Mouse (Mus musculus) neural tube, embryonic 10.5 days (tissue): ENCODE results near the gene Shc3.

Experiments
- DNase-seq: peaks from one replicate; pipeline ENCODE4 v3.0.0-alpha.2; 2017; ENCODE audit warnings: low spot score; ENCODE audit errors: extremely low spot score

The Shc3 gene

DNA sequence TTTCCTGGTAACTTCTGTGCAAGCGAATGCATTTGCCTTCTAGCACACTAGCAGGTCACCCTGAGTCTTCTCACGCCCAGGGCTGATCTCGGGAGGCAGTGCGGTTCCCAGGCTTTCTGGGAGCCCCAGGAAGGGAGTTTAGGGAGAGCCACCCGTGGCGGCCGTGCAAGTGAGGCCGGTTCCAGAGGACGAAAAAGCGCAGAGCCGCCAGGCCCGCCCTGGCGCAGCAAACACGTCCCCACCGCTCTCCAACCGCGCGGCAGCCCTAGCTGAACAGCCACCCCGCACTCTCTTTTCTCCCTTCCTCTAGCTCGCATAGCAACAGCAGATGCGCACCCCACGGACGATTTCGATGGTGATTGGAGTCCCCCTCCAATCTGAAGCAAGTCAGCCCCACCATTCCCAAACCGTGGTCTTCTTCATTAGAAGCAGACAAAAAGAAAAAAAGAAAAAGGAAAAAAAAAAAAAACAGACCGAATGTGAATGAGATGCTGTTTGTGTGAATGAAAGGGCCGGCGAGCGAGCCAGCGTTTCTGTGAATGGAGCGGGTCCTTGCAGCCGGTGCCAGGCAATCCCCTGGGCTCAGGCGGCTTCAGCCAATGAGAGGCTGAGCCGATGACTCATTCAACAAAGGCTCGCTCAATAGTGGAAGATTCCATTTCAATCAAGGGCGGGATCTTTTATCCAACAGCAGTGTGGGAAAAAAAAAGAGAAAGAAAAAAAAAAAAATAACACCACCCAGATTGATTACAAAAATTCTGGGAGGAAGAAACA lies at the start of gene Shc3:
TSS of gene Shc3 (minus strand) at position 509 of the 774 bp plus-strand sequence.
- DNase-seq, result peak; percentile 73

DNA sequence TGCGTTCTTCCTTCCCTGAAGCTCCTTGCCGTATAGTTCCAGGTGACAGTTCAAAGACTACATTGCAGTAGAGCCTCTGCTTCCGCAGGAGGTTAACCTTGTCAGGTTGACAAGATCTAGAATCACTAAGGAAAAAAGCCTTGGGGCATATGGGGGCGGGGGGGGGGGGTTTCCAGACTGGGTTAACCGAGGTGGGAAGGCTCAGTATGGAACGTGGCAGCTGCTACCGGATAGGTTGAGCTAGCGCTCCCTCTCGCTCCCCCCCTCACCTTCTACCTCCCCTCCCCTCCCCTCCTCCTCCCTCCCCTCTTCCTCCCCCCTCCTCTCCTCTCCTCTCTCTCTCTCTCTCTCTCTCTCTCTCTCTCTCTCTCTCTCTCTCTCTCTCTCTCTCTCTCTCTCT lies 49.4 kb upstream of the Shc3 start:
- DNase-seq, result no peak

DNA sequence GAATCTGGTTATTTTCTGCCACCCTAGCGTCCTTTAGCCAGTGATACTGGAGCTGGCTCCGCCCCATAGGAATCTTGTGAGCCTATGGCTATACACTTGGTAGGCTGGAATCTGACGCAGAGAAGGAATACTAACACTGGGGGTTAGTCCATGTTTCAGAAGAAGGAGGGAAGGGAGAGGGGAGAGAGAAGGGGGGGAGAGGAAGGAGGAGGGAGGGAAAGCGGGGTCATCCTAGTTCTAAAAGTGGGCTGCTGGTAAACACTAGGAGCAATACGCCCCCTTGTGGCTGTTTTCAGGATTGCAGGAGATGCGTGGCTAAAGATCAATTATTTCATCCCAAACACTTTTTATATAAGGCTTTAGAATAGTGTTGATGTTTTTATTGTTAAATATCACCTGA lies 48.6 kb upstream of the Shc3 start:
- peak; percentile 77 for DNase-seq

DNA sequence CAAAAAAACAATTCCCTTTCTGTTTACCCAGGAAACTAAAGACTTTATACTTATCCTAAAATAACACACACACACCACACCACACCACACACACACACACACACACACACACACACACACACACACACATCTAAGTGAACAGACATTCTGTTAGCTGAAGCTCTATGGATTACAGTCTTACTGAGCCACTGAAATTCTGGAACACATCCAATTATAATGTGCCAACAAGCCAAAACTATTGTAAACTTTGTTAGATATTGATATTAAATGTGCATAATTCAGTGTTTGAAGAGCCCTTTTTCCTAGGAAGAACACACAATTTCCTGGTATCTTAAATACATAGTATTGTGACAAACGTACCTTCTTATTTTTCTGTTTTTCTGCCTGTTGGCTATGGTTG lies 48.1 kb upstream of the Shc3 start:
- no peak for DNase-seq

DNA sequence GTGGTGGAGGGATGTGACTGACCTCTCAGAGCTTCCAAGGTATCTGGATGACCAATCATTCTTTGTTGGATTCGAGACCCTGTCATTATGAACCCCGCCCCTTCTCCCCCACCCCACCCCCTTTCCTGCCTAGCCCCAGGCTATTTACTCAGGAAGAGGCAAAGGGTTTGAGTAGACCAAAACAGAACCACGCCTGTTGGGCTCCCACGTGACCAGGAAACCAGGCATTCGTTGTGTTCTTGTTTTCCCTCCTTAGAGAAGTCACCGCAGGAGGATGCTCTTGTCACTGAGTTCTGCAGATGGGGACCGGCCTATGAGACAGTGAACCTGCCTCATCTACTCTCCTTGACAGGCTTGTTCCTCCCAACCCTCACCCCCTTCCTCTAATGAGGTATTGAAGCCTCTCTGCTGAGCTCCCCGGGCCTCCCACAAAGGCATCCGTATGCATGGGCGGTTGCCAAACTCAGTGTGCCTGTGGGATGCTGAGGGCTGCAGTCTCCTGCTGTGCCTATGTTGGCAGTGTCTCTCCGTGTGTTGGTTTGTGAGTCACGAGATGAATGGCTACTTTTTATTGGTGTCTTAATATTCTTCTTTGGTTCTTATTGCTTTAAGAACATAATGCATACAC lies 47.3 kb upstream of the Shc3 start:
- no peak for DNase-seq

DNA sequence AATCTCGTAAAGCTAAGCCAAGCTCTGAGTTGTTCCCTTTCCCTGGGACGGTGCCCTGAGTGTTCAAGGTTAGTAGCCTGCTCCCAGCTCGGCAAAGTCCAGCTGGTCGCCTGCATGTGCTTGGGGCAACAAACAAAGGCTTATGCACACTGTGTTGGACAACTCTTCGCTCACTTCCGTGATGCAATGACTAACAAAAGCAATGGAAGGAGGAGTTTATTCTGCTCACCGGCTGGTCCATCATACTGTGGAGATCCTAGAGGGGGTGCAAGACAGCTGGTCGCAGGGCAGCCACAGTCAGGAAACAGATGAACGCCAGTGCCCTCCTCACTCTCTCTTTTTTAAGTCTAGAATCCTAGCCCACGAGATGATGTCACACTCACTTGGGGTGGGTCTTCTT lies 46.6 kb upstream of the Shc3 start:
- DNase-seq, result no peak

DNA sequence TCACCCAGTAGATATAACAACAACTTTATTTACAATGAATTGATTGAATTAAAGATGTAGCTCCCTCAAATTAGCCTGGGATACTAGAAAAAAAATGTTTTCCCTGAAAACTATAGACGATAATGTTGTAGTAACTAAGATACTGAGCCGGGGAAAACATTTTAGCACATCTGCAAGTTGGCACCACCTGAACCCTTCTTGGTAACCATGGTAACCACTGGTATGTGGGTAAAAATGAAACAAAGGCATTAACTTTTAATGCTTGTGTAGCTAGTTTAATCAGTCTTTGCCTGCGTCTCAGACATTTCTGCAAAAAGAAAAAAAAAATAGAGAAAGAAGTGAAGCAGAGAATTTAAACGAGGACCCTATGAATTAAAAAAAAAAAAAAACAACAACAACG lies 42.3 kb upstream of the Shc3 start:
- DNase-seq, result no peak

DNA sequence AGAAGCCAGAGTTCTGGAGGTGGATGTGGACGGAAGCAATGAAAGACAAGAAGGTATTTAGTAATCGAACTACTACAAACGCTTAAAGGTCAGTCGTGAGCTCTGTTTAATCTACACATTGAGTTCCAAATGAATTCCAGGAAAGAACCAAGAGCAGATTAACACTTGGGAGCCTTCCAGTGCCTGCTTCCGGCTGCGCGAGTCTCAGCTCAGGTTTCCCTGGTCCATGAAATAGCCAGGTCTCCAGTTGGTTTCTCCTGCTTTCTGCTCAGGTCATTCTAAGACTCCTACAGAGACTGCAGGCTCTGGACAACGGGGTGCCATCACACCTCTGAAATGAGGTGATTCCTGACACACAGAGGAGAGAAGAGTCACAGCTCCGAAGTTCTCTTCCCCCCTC lies 41.8 kb upstream of the Shc3 start:
- no peak for DNase-seq

DNA sequence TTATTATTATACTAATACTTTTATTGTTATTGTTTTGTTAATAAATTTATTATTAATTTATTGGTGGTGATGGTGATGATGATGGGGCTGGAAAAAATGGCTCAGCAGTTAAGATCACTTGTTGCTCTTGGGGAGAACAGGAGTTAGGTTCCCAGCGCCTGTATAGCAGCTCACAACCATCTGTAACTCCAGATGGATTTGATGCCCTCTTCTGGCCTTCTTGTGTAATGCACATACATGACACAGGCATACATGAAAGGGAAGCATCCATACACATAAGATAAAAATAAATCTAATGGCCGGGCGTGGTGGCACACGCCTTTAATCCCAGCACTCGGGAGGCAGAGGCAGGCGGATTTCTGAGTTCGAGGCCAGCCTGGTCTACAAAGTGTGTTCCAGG lies 40.0 kb upstream of the Shc3 start:
- DNase-seq, result no peak

DNA sequence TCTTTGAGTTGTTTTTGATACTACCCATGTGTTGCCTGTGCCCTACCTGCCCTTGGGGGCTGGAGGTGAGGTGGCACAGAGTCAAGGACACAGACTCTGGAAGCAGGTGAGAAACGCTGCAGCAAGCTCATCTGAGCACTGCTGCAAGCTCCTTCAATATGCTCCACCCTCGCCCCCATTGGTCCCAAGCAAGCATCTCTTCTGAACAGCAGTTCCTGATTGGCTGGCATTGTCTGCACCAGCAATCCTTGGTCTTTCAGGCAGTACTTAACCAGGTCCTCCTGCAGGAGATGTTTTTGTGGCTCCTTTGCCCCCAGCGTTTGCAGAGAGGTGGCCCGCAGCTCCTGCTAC lies 34.6 kb upstream of the Shc3 start:
- peak; percentile 30 for DNase-seq

DNA sequence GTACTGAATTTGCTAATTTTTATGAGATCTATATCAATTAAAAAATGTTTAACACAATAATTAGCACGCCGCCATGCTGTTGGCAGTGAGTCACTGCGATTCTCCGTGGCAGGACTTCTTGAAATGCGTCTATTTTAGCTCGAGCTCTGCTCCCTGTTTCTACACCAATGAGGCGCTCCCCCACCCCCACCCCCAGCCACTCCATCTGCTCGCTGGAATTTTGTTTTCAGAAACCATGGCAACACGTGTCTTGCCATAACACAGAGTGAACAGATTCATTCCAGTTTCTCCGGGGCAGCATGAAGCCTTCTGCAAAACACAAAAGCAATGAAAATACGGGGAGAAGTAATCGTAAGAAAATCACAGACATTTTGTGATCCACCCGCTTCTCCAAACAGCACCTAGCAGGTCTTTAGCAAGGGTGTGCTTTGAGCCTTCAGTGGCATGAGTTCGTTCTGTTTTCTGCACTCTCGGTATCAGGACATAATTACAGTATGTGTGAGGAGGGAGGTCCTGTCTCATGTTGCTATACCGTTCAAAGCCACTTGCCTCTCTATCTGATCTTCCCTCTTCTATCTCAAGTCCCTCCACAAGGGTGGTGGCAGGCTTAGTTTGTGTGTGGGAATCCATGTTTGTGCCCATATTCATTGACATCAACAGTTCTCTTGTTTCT lies 34.1 kb upstream of the Shc3 start:
- peak; percentile 68 for DNase-seq

DNA sequence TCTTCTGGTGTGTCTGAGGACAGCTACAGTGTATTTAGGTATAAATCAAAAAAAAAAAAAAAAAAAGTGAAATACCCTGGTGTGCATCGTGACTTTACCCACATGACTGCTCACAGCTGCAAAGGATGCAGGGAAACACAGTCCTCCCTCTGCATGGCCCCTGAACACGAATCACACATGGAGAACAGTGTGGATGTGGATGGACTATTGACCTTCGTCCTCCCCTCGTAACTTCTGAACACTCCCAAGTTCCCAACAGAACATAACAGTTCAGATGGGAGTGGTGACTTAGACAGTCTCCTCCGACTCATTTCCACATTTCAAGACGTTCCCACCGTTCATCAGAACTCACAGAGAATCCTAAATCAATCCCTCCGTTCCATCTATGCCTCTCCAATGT lies 33.5 kb upstream of the Shc3 start:
- no peak for DNase-seq

DNA sequence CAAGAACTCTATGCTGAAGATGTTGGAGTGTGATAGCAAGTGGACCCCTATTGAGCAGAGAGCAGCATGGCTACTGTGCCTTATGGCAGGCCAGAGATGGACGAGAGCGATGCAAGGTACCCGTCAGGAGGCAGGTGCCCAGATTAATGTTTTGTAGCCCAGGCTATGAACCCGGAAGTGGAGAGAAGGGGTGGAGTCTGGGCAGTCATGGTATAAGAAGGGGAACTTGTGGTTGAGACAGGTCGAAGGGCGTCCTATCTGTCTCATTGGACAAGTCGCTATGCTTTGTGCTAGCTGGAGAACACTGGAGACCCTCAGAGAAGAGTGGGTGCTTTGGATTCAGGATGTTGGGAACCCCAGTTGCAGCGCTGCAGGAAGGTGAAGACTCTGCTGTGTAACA lies 30.9 kb upstream of the Shc3 start:
- no peak for DNase-seq

DNA sequence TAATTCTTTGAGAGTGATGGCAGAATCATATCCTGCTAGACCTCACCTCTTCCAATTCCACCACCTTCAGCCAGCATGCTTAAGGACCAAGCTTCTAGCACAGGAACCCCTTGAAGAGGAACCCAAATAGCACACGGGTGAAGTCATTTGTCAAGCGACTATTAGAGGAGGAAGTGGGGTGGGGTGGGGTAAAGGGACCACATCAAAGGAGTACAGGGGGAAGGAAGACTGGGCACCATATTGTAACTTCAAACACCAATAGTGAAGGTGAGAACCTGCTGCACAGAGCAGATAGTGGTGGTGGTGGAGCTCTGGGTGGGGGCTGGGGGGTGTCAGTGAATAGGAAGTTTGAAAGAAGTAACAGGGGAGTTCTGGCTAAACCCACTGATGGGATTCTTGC lies 28.8 kb upstream of the Shc3 start:
- DNase-seq, result no peak

DNA sequence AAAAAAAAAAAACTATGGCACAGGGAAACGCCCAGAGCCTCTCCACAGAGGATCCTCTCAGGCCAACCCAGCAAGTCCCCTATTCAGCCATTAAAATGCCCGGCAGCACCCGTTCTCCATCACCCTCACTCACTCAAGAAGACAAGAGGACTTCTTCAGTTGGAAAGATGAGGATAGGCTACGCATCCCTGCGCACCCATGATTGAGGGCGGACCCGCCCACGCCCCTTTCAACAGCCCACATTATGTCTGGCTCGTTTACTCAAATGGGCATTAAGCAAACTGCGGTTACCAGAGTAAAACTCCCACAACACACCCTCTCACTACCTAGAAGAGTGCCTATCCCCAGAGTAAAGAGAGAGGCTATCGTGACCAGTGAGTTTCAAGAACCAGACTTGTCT lies 26.2 kb upstream of the Shc3 start:
- DNase-seq, result no peak

DNA sequence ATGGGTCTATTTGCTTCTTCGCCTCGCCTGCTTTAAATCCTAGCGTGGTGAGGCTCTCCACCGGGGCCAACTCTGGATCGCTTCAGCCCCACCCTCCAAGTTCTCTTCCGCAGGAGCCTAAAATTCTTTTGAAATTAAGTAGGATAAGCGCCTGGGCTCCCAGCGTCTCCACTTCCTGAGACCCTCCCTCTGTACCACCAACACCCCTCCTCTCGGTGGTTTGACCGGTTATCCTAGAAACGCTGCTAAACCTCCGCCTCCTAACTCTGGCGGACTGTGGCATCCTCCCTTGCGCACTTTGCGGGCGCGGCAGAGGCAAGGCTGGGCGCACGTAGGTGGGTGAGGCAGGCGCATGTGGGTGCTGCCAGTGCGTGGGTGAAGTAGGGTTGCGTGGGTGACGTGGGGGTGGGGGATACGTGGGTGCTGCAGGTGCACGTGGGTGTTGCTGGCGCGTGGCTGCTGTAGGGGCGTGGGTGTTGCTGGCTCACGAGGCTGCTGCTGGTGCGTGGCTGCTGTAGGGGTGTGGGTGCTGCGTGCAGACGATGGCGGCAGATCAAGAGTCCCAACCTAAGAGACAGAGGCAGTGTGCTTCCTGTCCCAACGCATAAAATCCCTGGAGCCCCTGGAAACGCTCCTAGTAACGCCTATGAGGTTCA lies 25.6 kb upstream of the Shc3 start:
- DNase-seq, result peak; percentile 46

DNA sequence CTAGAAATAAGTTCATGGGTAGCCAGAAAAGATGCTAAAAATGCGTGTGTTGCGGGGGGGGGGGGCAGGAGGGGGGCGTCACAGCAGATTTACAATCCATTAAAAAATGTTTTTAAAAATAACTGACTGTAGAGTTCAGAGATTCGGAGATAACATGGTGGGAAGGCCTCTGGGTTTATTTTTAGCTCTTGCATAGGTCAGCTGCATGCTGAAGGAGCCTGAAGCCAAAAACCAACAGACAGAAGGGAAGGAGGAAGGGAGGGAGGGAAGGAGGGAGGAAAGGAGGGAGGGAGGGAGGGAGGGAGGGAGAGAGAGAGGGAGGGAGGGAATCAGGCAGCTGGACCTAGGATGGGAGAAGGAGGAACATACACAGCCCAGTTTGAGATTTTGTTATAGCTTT lies 18.8 kb upstream of the Shc3 start:
- DNase-seq, result no peak

DNA sequence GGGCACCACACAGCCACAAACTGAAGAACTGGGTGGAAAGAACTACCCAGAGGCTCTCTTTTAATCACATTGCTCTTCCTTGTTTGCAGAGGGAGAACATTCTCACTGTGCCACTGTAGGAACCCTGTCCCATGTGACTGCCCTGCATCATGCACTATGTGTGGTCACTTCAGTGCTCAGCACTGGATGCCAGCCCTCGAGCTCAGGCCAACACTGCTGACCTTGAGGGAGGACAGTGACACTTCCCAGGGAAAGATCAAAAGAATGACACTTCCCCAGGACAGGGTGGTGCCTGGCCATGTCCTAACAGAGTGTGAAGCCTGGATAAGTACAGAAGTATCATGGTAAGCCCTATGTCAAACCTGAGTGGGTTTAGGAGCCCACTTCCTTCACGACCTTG lies 13.0 kb upstream of the Shc3 start:
- DNase-seq, result no peak

DNA sequence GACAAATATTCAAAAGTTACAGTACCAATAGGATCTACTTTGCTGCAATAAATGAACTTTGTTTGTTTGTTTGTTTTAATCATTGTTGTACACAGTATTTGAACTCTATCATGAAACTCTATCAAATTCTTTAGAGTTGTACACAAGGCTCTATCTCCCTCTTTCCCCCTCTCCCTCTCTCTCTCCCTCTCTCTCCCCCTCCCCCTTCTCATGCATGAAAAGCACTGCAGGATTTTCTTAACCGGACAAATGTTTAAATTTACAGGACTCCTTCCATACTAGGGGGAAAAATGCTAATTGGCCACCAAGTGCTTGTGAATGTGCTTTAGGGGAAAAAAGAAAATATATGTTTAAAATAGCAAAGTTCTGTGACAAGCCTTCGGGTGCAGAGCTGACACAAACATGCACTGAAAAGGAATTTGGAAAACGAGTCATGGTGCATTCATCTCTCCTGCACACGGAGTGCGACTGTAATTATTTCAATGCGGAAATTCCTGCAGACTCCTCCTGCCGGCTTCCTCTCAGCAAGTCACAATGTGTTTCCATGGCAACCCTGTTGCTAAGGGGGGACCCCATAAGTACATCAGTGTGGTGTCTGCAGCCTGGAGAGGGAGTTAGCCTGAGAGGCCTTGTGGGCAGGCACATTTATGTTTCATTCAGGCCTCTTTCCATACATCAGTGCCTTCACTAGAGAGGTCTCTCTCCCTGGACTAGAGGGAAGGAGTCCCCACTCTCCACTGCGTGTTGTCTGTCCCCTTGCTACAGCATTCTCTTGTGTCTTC lies 11.2 kb upstream of the Shc3 start:
- DNase-seq, result peak; percentile 51

DNA sequence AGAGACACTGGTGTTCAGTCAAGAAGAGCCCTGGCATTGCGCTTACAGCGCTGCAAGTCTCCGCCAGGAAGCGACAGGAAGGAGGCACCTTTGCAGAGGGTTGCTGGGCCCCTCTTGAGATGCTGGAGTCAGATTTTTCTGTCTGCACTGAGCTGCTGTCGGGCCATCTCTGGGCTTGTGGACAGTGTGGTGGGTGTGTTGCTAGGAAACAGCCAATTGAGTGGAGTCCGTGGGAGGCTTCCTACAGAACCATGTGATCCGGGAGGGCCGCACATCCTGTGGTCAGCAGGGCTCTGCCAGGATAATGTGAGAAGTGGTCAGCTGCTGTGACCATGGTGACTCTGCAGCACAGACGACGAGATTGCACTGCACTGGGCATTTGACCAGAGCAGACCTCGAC lies 4.6 kb upstream of the Shc3 start:
- DNase-seq, result peak; percentile 48

DNA sequence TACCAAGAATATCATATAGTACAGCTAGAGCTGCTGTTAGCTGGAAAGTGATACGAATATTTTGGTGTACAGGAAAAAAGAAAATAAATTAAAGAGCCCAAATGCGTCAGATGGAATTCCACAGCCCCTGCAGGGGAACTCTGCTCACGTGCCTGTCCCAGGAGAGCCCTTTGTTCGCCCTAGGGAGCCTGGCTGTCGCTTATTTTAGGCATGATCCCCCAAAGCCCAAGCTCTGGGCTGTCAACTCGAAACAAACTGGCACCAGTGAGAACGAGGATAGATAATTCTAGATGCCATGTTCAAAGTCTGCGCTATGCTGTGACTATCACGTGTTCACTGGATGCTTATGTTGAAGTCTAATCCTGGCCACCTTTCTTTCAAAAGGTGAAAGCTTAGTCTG lies 892 bp upstream of the Shc3 start:
- DNase-seq, result no peak

DNA sequence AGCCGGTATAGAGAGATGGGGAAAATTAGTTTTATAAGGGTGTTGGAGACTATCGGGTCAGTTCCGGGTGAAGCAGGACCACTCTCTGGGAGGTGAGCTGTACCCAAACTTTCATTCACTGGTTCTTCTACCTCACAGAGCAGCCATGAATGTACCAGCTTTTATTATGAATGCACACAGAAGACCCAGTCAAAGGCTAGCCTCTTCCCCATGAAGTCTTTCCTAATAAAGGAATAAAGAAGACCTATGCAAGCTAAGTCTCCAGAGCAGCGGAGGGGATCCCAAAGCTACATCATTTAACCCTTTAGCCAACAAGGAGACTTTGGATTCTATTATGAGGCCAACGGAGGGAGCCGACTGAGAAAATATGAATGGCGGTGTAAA lies 458 bp upstream of the Shc3 start:
- DNase-seq, result peak; percentile 50
